Mouse (Mus musculus): ENCODE results near the gene Col9a1. TPM values are rescaled to one million over a fixed set of nuclear protein-coding genes. Genes with fewer than 3 reads are reported as not detected.

Col9a1 gene
- polyA plus RNA-seq (2014; fragmentation: Illumina TruSeq; extraction: RNeasy Lipid Tissue Mini Kit (QIAGEN cat#74804); ENCODE audit: insufficient read depth, low read depth, low replicate concordance) = not detected

DNA sequence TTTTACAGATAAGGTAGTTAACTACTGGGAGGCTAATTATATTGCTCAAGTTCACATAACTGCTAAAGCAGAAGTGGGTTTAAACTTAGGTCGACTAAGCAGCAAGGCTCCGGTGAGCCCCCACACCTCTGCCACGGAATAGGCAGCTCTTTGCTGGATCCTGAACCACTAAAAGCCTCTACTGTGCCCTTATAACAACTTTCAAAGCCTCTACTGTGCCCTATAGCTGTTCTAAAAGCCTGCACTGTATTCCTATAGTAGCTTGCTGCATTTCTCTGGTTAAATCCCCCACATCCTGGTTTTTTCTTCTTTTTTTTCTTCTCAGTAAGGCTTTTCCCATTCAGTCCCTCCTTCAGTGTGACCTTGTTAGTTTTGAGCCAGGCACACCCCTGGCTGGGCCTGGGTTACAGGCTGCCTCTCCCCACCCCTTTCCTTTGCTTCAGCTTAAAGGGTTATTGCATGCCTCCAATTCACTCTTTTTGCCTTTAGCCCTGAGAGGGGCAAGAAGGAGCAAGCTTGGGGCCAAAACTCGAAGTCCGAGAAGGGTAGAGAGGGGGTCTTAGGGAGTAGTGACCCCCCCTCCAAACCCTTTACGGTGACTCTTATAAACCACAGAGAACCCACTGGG is at the start of gene Col9a1:
Gene Col9a1, plus strand, starts transcription at position 387 of the 628 bp plus-strand sequence.

Other genes starting within 250 kb of the Col9a1 start
- 38.4 TPM for gene Sdhaf4, start 172.0 kb upstream of the Col9a1 start, polyA plus RNA-seq (2014; fragmentation: Illumina TruSeq; extraction: RNeasy Lipid Tissue Mini Kit (QIAGEN cat#74804); ENCODE audit: insufficient read depth, low read depth, low replicate concordance)
- gene Fam135a, start 77.3 kb upstream of the Col9a1 start, polyA plus RNA-seq (2014; fragmentation: Illumina TruSeq; extraction: RNeasy Lipid Tissue Mini Kit (QIAGEN cat#74804); ENCODE audit: insufficient read depth, low read depth, low replicate concordance) = 6.9 TPM

All from lung, adult 10 weeks (tissue).